Mouse (Mus musculus): Measurements from ENCODE around the gene C1qtnf9.

GRCm38 (mm10) chr14:60757722-60758121 is 10.2 kb upstream of the C1qtnf9 start:
- TF ChIP-seq POLR2A (IDR thresholded peaks at IDR 0.05; ENCODE audit: borderline replicate concordance, low read depth, low read length) (no peak), CTCF (IDR thresholded peaks at IDR 0.05; ENCODE audit: low read depth, low read length) (no peak)

Measured in bone marrow macrophage, adult 2 months (primary cell).